Mouse (Mus musculus) spleen, adult 2 months (tissue): Measurements from ENCODE around the gene Tldc1.

ENCODE experiments used
- CTCF ChIP-seq: fragments of 200-500 bp; IDR thresholded peaks from 2 replicates; pipeline ENCODE4 v1.5.1; 2011; ENCODE audit warnings: mild to moderate bottlenecking, inconsistent platforms; ENCODE audit not compliant: insufficient read depth, insufficient read length, insufficient replicate concordance; ENCODE audit errors: extremely low read depth
- POLR2A ChIP-seq: fragments of 200-500 bp; IDR thresholded peaks from 2 replicates; pipeline ENCODE4 v1.6.1; 2011; ENCODE audit warnings: low read depth, low read length, inconsistent platforms

- TF ChIP-seq POLR2A: no peak
- no peak for TF ChIP-seq CTCF
Observed at GRCm38 (mm10) chr8:119824100-119824499, 45.9 kb upstream of the Tldc1 start.
